Mouse (Mus musculus): ENCODE measurements around the gene Spin2g. TPM values are rescaled to one million over a fixed set of nuclear protein-coding genes. Genes with fewer than 3 reads are reported as not detected.
"Not testable (repeated sequence)": the region's sequence is repeated elsewhere in the genome, so short reads cannot be mapped to it uniquely, and the experiment has no call there.

Gene Spin2g
- polyA plus RNA-seq (2016; fragmentation: Nextera tagmentation; extraction: Ambion mirVana) = not detected in 2 replicates

DNA sequence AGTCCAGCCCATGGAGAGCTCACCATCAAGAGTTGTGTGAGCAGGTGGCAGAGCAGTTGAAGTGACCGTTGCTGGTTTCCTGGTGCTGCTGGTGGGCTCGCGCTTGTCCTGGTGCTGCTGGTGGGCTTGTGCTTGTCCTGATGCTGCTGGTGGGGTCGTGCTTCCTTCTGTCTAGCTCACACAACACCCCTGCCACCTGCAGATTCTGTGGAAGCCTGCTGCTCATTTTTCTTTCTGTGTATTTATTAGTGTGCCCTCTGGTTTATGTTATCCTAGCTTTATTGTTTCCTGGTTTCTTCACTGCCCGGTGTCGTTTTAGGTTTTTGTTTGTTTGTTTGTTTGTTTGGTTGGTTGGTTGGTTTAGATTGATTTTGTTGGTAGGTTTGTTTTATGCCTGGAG lies at the start of gene Spin2g:
Gene Spin2g, minus strand, starts transcription at position 101 of the 400 bp plus-strand sequence.
- H3K9ac ChIP-seq; ATAC-seq (ENCODE audit: low FRiP score, low read depth); H3K4me3 ChIP-seq; H3K36me3 ChIP-seq; H3K4me2 ChIP-seq (replicated peaks); H3K27ac ChIP-seq; H3K27me3 ChIP-seq (replicated peaks); H3K9me3 ChIP-seq; H3K4me1 ChIP-seq: not testable (repeated sequence)
- WGBS = 77% methylated on average over 6 of the region's 6 CpGs

Other genes starting within 250 kb of the Spin2g start
- not detected in 2 replicates for gene Btbd35f9, start 77.2 kb downstream of the Spin2g start, polyA plus RNA-seq (2016; fragmentation: Nextera tagmentation; extraction: Ambion mirVana)
- gene Btbd35f8, start 211.8 kb upstream of the Spin2g start, polyA plus RNA-seq (2016; fragmentation: Nextera tagmentation; extraction: Ambion mirVana) = not detected in 2 replicates